Mouse (Mus musculus) heart, adult 2 months (tissue): ENCODE measurements at regions not wholly inside any gene's neighbourhood (a gene's known extent, or its start where the extent isn't known, plus 50 kb on each side); places are given as distances from the start of the nearest gene placed in this dataset.

ENCODE experiments used
- CTCF ChIP-seq: fragments of 200-600 bp; IDR thresholded peaks from 2 replicates; pipeline ENCODE4 v1.8.1; 2022; ENCODE audit warnings: antibody characterized with exemption, mild to moderate bottlenecking, moderate library complexity
- POLR2A ChIP-seq: fragments of 200-500 bp; IDR thresholded peaks from 2 replicates; pipeline ENCODE4 v1.6.1; 2011; ENCODE audit warnings: mild to moderate bottlenecking, low read depth, low read length, control low read depth; ENCODE audit not compliant: insufficient read depth

DNA sequence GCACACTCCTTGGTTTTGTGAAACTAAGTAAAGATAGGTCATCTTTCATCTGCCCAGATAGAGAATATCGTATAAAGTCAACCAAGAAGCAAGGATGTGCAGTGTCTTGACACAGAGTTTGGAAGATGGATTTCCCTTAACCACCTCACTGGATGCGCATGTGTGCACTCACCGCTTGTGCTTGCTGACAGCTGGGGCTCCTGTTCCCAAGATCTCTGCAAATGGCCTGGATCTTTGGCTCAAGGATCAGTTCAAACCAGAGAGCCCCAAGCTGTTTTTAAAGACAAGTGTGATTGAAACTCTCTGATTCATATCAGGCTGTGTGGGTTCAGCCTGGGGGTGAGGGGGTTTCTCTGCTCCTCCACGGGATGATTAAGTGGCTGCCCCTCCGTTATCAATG, 288.6 kb upstream of the Lyplal1 start:
- TF ChIP-seq CTCF (no peak), POLR2A (no peak)
